Mouse (Mus musculus) embryo, embryonic 11.5 days (tissue): ENCODE measurements around the gene Adgrl1.
A peak's percentile ranks its signal among the peaks of the same experiment; 100 is the strongest.

Experiments used
- DNase-seq: peaks from one replicate; pipeline ENCODE4 v3.0.0-alpha.2; 2012; ENCODE audit warnings: low read depth, low spot score

The Adgrl1 gene

GRCm38 (mm10) chr8:83899363-83900252 lies at the start of gene Adgrl1:
TSS of gene Adgrl1 (plus strand) at chr8:83900105.
- DNase-seq = peak; percentile 88

- DNase-seq = no peak
Measured at GRCm38 (mm10) chr8:83852329-83852728, 47.6 kb upstream of the Adgrl1 start.

GRCm38 (mm10) chr8:83853323-83854050 lies 46.4 kb upstream of the Adgrl1 start:
- no peak for DNase-seq

- DNase-seq = no peak
Measured at GRCm38 (mm10) chr8:83856486-83857065, 43.3 kb upstream of the Adgrl1 start.

- no peak for DNase-seq
Measured at GRCm38 (mm10) chr8:83862439-83863268, 37.3 kb upstream of the Adgrl1 start.

GRCm38 (mm10) chr8:83874881-83875655 lies 24.8 kb upstream of the Adgrl1 start:
- no peak for DNase-seq

- no peak for DNase-seq
Measured at GRCm38 (mm10) chr8:83875656-83876040, 24.3 kb upstream of the Adgrl1 start.

GRCm38 (mm10) chr8:83876080-83876837 lies 23.6 kb upstream of the Adgrl1 start:
- no peak for DNase-seq

GRCm38 (mm10) chr8:83876838-83877223 lies 23.1 kb upstream of the Adgrl1 start:
- DNase-seq = no peak

- DNase-seq = no peak
Measured at GRCm38 (mm10) chr8:83888409-83888808, 11.5 kb upstream of the Adgrl1 start.

GRCm38 (mm10) chr8:83892061-83892460 lies 7.8 kb upstream of the Adgrl1 start:
- no peak for DNase-seq

GRCm38 (mm10) chr8:83893915-83894314 lies 6.0 kb upstream of the Adgrl1 start:
- DNase-seq = no peak

- DNase-seq = no peak
Measured at GRCm38 (mm10) chr8:83895894-83896293, 4.0 kb upstream of the Adgrl1 start.

GRCm38 (mm10) chr8:83896461-83896860 lies 3.4 kb upstream of the Adgrl1 start:
- no peak for DNase-seq

GRCm38 (mm10) chr8:83897211-83897610 lies 2.7 kb upstream of the Adgrl1 start:
- no peak for DNase-seq

- DNase-seq = no peak
Measured at GRCm38 (mm10) chr8:83898456-83898855, 1.4 kb upstream of the Adgrl1 start.

GRCm38 (mm10) chr8:83898985-83899362 lies 931 bp upstream of the Adgrl1 start:
- DNase-seq = no peak

- no peak for DNase-seq
Measured at GRCm38 (mm10) chr8:83900266-83900956, 506 bp downstream of the Adgrl1 start.

- no peak for DNase-seq
Measured at GRCm38 (mm10) chr8:83900957-83901270, 1.0 kb downstream of the Adgrl1 start.
